Mouse (Mus musculus): ENCODE data around the gene Slx4ip. TPM values are rescaled to one million over a fixed set of nuclear protein-coding genes. Genes with fewer than 3 reads are reported as not detected.

Slx4ip gene
- polyA plus RNA-seq, 1 experiment from 2014 or later = 2.7 TPM

GRCm38 (mm10) chr2:137091766-137092522 lies 200.9 kb downstream of the Slx4ip start:
- no peak overlapping the region for H3K4me3 ChIP-seq (replicated peaks)
- H3K4me2 ChIP-seq = no peak overlapping the region
- DNase-seq = no peak
- no peaks in the 10 kb centered on the region for H3K9me3 ChIP-seq (replicated peaks)
- no peak overlapping the region for H3K27ac ChIP-seq
- WGBS (ENCODE audit: insufficient replicate concordance) = 54% methylated on average over 11 of the region's 11 CpGs
- no peak for ATAC-seq (ENCODE audit: low read depth)
- H3K36me3 ChIP-seq = peaks cover 5% of the 10 kb centered on the region; the same call in 1 of the 2 replicates
- no peak overlapping the region for H3K9ac ChIP-seq
- no peaks in the 10 kb centered on the region for H3K4me1 ChIP-seq (replicated peaks)
- no peaks in the 10 kb centered on the region for H3K27me3 ChIP-seq

GRCm38 (mm10) chr2:137092523-137093297 lies 201.7 kb downstream of the Slx4ip start:
- no peaks in the 10 kb centered on the region for H3K27me3 ChIP-seq
- no peak overlapping the region for H3K4me2 ChIP-seq
- H3K4me3 ChIP-seq (replicated peaks) = no peak overlapping the region
- peaks cover 5% of the 10 kb centered on the region; the same call in 1 of the 2 replicates for H3K36me3 ChIP-seq
- H3K9me3 ChIP-seq (replicated peaks) = no peaks in the 10 kb centered on the region
- DNase-seq = no peak
- no peak for ATAC-seq (ENCODE audit: low read depth)
- 57% methylated on average over 10 of the region's 10 CpGs for WGBS (ENCODE audit: insufficient replicate concordance)
- no peaks in the 10 kb centered on the region for H3K4me1 ChIP-seq (replicated peaks)
- H3K9ac ChIP-seq = no peak overlapping the region
- no peak overlapping the region for H3K27ac ChIP-seq

GRCm38 (mm10) chr2:137093298-137093630 lies 202.2 kb downstream of the Slx4ip start:
- H3K4me2 ChIP-seq = no peak overlapping the region
- H3K4me1 ChIP-seq (replicated peaks) = no peaks in the 10 kb centered on the region
- no peaks in the 10 kb centered on the region for H3K9me3 ChIP-seq (replicated peaks)
- H3K27ac ChIP-seq = no peak overlapping the region
- WGBS (ENCODE audit: insufficient replicate concordance) = 73% methylated on average over 7 of the region's 7 CpGs
- no peak overlapping the region for H3K9ac ChIP-seq
- DNase-seq (no peak), ATAC-seq (ENCODE audit: low read depth) (no peak)
- no peak overlapping the region for H3K4me3 ChIP-seq (replicated peaks)
- no peaks in the 10 kb centered on the region for H3K27me3 ChIP-seq
- peaks cover 5% of the 10 kb centered on the region; the same call in 1 of the 2 replicates for H3K36me3 ChIP-seq

GRCm38 (mm10) chr2:137094301-137094700 lies 203.3 kb downstream of the Slx4ip start:
- Histone ChIP-seq H3K9me3 (replicated peaks) (no peaks in the 10 kb centered on the region), H3K4me1 (replicated peaks) (0 out of 2 replicates have a peak, but pooled peaks cover 2% of the 10 kb centered on the region), H3K4me2 (no peak overlapping the region), H3K36me3 (peaks cover 5% of the 10 kb centered on the region; the same call in 1 of the 2 replicates), H3K4me3 (replicated peaks) (no peak overlapping the region), H3K9ac (no peak overlapping the region), H3K27ac (no peak overlapping the region), H3K27me3 (no peaks in the 10 kb centered on the region)
- ATAC-seq (ENCODE audit: low read depth) (no peak), DNase-seq (no peak)
- WGBS (ENCODE audit: insufficient replicate concordance) = 71% methylated on average over 8 of the region's 8 CpGs

- Histone ChIP-seq H3K36me3 (no peaks in the 10 kb centered on the region), H3K4me3 (replicated peaks) (no peak overlapping the region), H3K27me3 (no peaks in the 10 kb centered on the region), H3K27ac (no peak overlapping the region), H3K9ac (no peak overlapping the region), H3K9me3 (replicated peaks) (no peaks in the 10 kb centered on the region), H3K4me1 (replicated peaks) (0 out of 2 replicates have a peak, but pooled peaks cover 2% of the 10 kb centered on the region), H3K4me2 (no peak overlapping the region)
- DNase-seq (no peak), ATAC-seq (ENCODE audit: low read depth) (no peak)
- 35% methylated on average over 5 of the region's 5 CpGs for WGBS (ENCODE audit: insufficient replicate concordance)
Observed at GRCm38 (mm10) chr2:137096981-137097460, 206.0 kb downstream of the Slx4ip start.

GRCm38 (mm10) chr2:137098269-137099035 lies 207.4 kb downstream of the Slx4ip start:
- no peak overlapping the region for H3K4me3 ChIP-seq (replicated peaks)
- WGBS (ENCODE audit: insufficient replicate concordance) = 48% methylated on average over 11 of the region's 11 CpGs
- H3K9me3 ChIP-seq (replicated peaks) = no peaks in the 10 kb centered on the region
- H3K4me2 ChIP-seq = no peak overlapping the region
- H3K4me1 ChIP-seq (replicated peaks) = 0 out of 2 replicates have a peak, but pooled peaks cover 2% of the 10 kb centered on the region
- H3K27me3 ChIP-seq = no peaks in the 10 kb centered on the region
- DNase-seq = no peak
- no peak for ATAC-seq (ENCODE audit: low read depth)
- no peaks in the 10 kb centered on the region for H3K36me3 ChIP-seq
- no peak overlapping the region for H3K9ac ChIP-seq
- H3K27ac ChIP-seq = no peak overlapping the region

- 0 out of 2 replicates have a peak, but pooled peaks cover 2% of the 10 kb centered on the region for H3K4me1 ChIP-seq (replicated peaks)
- H3K4me3 ChIP-seq (replicated peaks) = no peak overlapping the region
- no peak overlapping the region for H3K9ac ChIP-seq
- H3K9me3 ChIP-seq (replicated peaks) = no peaks in the 10 kb centered on the region
- no peaks in the 10 kb centered on the region for H3K27me3 ChIP-seq
- no peak overlapping the region for H3K27ac ChIP-seq
- no peaks in the 10 kb centered on the region for H3K36me3 ChIP-seq
- DNase-seq = no peak
- no peak overlapping the region for H3K4me2 ChIP-seq
- WGBS (ENCODE audit: insufficient replicate concordance) = 35% methylated on average over 6 of the region's 6 CpGs
- ATAC-seq (ENCODE audit: low read depth) = no peak
Observed at GRCm38 (mm10) chr2:137099211-137099734, 208.3 kb downstream of the Slx4ip start.

- Histone ChIP-seq H3K9ac (no peak overlapping the region), H3K4me3 (replicated peaks) (no peak overlapping the region), H3K4me1 (replicated peaks) (0 out of 2 replicates have a peak, but pooled peaks cover 2% of the 10 kb centered on the region), H3K27ac (no peak overlapping the region), H3K27me3 (no peaks in the 10 kb centered on the region), H3K4me2 (no peak overlapping the region), H3K9me3 (replicated peaks) (no peaks in the 10 kb centered on the region), H3K36me3 (no peaks in the 10 kb centered on the region)
- DNase-seq = no peak
- ATAC-seq (ENCODE audit: low read depth) = no peak
- WGBS (ENCODE audit: insufficient replicate concordance) = 58% methylated on average over 5 of the region's 5 CpGs
Observed at GRCm38 (mm10) chr2:137101074-137101473, 210.1 kb downstream of the Slx4ip start.

- Histone ChIP-seq H3K9me3 (replicated peaks) (no peaks in the 10 kb centered on the region), H3K4me2 (no peak overlapping the region), H3K4me3 (replicated peaks) (no peak overlapping the region), H3K27me3 (0 out of 2 replicates have a peak, but pooled peaks cover 9% of the 10 kb centered on the region), H3K36me3 (no peaks in the 10 kb centered on the region), H3K9ac (no peak overlapping the region), H3K4me1 (replicated peaks) (no peaks in the 10 kb centered on the region), H3K27ac (no peak overlapping the region)
- WGBS (ENCODE audit: insufficient replicate concordance) = 79% methylated on average over 4 of the region's 4 CpGs
- DNase-seq = no peak
- no peak for ATAC-seq (ENCODE audit: low read depth)
Observed at GRCm38 (mm10) chr2:137107203-137107602, 216.2 kb downstream of the Slx4ip start.

GRCm38 (mm10) chr2:137107946-137108345 lies 216.9 kb downstream of the Slx4ip start:
- 57% methylated on average over 8 of the region's 8 CpGs for WGBS (ENCODE audit: insufficient replicate concordance)
- H3K27me3 ChIP-seq = 0 out of 2 replicates have a peak, but pooled peaks cover 13% of the 10 kb centered on the region
- no peaks in the 10 kb centered on the region for H3K36me3 ChIP-seq
- no peaks in the 10 kb centered on the region for H3K4me1 ChIP-seq (replicated peaks)
- DNase-seq = no peak
- no peak overlapping the region for H3K9ac ChIP-seq
- H3K27ac ChIP-seq = no peak overlapping the region
- no peak overlapping the region for H3K4me3 ChIP-seq (replicated peaks)
- H3K9me3 ChIP-seq (replicated peaks) = no peaks in the 10 kb centered on the region
- H3K4me2 ChIP-seq = no peak overlapping the region
- no peak for ATAC-seq (ENCODE audit: low read depth)
